Mouse (Mus musculus): ENCODE measurements around the gene Cdk18. TPM values are rescaled to one million over a fixed set of nuclear protein-coding genes. Genes with fewer than 3 reads are reported as not detected.

The Cdk18 gene
- polyA plus RNA-seq, 1 experiment from 2014 or later: 9.3 TPM

GRCm38 (mm10) chr1:132141166-132141565 is 1.7 kb upstream of the Cdk18 start:
- WGBS: 41% methylated on average over 2 of the region's 2 CpGs

DNA sequence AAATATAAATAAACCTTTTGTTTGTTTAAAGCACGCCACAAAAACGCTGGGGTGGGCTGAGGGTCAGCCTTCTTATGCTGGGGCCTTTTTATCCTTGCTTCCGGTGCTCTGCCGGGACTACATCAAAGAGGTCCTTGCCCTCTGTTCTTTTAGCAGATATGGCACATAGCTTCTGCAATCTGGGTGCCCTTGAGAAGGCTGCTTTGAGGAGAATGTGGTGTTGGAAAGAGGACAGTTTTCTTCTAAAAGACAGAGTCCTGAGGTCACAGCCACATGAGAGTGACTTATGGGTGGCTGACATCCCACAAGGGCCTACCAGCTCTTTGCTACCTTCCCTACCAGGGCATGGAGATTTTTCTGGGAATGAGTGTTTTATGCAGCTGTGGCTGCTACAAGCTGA is 1.1 kb upstream of the Cdk18 start:
- Histone ChIP-seq H3K4me2 (replicated peaks; ENCODE audit: low read depth, low read length) (no peak overlapping the region), H3K9ac (replicated peaks; ENCODE audit: low read length) (no peak overlapping the region), H3K27ac (ENCODE audit: low read length) (no peak overlapping the region), H3K4me1 (ENCODE audit: insufficient read depth, low read length) (peaks cover 24% of the 10 kb centered on the region), H3K27me3 (ENCODE audit: insufficient read depth, low read length) (no peaks in the 10 kb centered on the region; the same call in 1 of the 2 replicates), H3K9me3 (ENCODE audit: low read length) (no peaks in the 10 kb centered on the region), H3K36me3 (ENCODE audit: insufficient read depth, low read length) (no peaks in the 10 kb centered on the region), H3K4me3 (ENCODE audit: low read length) (no peak overlapping the region)
- 22% methylated on average over 4 of the region's 4 CpGs for WGBS
- no peak for ATAC-seq (ENCODE audit: low FRiP score, low TSS enrichment)

More at GRCm38 (mm10) chr1:132141166-132141565, 1.7 kb upstream of the Cdk18 start:
- no peaks in the 10 kb centered on the region for H3K9me3 ChIP-seq (ENCODE audit: low read length)
- H3K27me3 ChIP-seq (ENCODE audit: insufficient read depth, low read length): no peaks in the 10 kb centered on the region; the same call in 1 of the 2 replicates
- H3K36me3 ChIP-seq (ENCODE audit: insufficient read depth, low read length): no peaks in the 10 kb centered on the region
- no peak overlapping the region for H3K4me2 ChIP-seq (replicated peaks; ENCODE audit: low read depth, low read length)
- H3K9ac ChIP-seq (replicated peaks; ENCODE audit: low read length): no peak overlapping the region
- H3K27ac ChIP-seq (ENCODE audit: low read length): no peak overlapping the region
- no peak for ATAC-seq (ENCODE audit: low FRiP score, low TSS enrichment)
- peaks cover 26% of the 10 kb centered on the region for H3K4me1 ChIP-seq (ENCODE audit: insufficient read depth, low read length)
- H3K4me3 ChIP-seq (ENCODE audit: low read length): no peak overlapping the region

- peaks cover 24% of the 10 kb centered on the region for H3K4me1 ChIP-seq (ENCODE audit: insufficient read depth, low read length)
- H3K27ac ChIP-seq (ENCODE audit: low read length): no peak overlapping the region
- H3K9ac ChIP-seq (replicated peaks; ENCODE audit: low read length): no peak overlapping the region; the same call in 1 of the 2 replicates
- no peaks in the 10 kb centered on the region for H3K36me3 ChIP-seq (ENCODE audit: insufficient read depth, low read length)
- no peaks in the 10 kb centered on the region; the same call in 1 of the 2 replicates for H3K27me3 ChIP-seq (ENCODE audit: insufficient read depth, low read length)
- no peak overlapping the region for H3K4me3 ChIP-seq (ENCODE audit: low read length)
- ATAC-seq (ENCODE audit: low FRiP score, low TSS enrichment): no peak
- H3K4me2 ChIP-seq (replicated peaks; ENCODE audit: low read depth, low read length): peak overlapping the region; percentile 98; the same call in 1 of the 2 replicates
- WGBS: 48% methylated on average over 10 of the region's 10 CpGs
- H3K9me3 ChIP-seq (ENCODE audit: low read length): no peaks in the 10 kb centered on the region
Measured at GRCm38 (mm10) chr1:132140171-132140570, 687 bp upstream of the Cdk18 start.

DNA sequence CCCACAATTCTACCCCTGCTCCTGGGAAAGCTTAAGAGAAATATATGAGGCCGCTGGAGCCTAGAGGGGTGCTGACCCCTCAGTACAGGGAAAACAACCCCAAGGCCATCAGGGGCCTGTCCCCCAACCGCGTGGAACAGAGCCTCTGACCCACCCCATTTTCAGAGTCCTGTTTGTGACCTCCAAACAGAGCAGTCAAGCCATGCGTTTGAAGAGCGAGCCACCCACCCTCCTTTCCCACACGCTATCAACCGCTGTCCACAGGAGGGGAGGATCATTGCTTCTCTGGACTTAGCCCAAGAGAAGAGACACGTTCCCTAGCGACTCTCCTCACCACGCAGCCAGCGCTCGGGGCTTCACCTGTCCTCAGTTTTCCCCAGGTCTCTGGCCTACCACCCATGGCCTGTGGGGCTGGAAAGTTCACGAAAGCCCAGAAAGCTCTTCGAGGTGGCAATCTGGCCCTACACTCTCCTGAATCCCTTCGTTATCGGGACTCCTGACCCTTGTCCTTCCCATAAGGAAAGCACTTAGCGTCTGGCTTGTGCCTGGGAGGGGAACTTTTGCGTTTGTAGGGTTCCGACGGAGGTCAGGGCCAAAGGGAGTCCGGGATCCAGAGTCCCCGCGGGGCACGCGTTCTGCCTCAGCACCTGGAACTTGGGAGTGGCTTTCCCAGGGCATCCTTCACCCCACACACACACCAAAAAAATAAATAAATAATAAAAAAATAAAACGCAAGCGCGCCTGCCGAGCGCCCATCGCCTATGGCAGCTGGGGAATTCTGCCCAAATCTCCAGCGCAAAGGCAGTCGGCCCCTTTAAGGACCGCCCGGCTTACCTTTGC is 688 bp downstream of the Cdk18 start:
- Histone ChIP-seq H3K9ac (replicated peaks; ENCODE audit: low read length) (peak overlapping the region; percentile 82), H3K9me3 (ENCODE audit: low read length) (no peaks in the 10 kb centered on the region), H3K27ac (ENCODE audit: low read length) (peak overlapping the region; percentile 57; the same call in 1 of the 2 replicates), H3K4me2 (replicated peaks; ENCODE audit: low read depth, low read length) (peak overlapping the region; percentile 98), H3K36me3 (ENCODE audit: insufficient read depth, low read length) (no peaks in the 10 kb centered on the region), H3K4me3 (ENCODE audit: low read length) (peak overlapping the region; percentile 77), H3K27me3 (ENCODE audit: insufficient read depth, low read length) (no peaks in the 10 kb centered on the region; the same call in 1 of the 2 replicates), H3K4me1 (ENCODE audit: insufficient read depth, low read length) (peaks cover 27% of the 10 kb centered on the region)
- 3% methylated on average over 35 of the region's 35 CpGs for WGBS
- no peak for ATAC-seq (ENCODE audit: low FRiP score, low TSS enrichment)

- 49% methylated on average over 9 of the region's 9 CpGs for WGBS
- peak overlapping the region; percentile 77 for H3K4me3 ChIP-seq (ENCODE audit: low read length)
- H3K27me3 ChIP-seq (ENCODE audit: insufficient read depth, low read length): no peaks in the 10 kb centered on the region; the same call in 1 of the 2 replicates
- peaks cover 34% of the 10 kb centered on the region for H3K4me1 ChIP-seq (ENCODE audit: insufficient read depth, low read length)
- H3K27ac ChIP-seq (ENCODE audit: low read length): no peak overlapping the region
- ATAC-seq (ENCODE audit: low FRiP score, low TSS enrichment): no peak
- H3K9me3 ChIP-seq (ENCODE audit: low read length): no peaks in the 10 kb centered on the region
- H3K9ac ChIP-seq (replicated peaks; ENCODE audit: low read length): peak overlapping the region; percentile 82
- H3K36me3 ChIP-seq (ENCODE audit: insufficient read depth, low read length): no peaks in the 10 kb centered on the region
- peak overlapping the region; percentile 98 for H3K4me2 ChIP-seq (replicated peaks; ENCODE audit: low read depth, low read length)
Measured at GRCm38 (mm10) chr1:132137935-132138575, 1.4 kb downstream of the Cdk18 start.

GRCm38 (mm10) chr1:132136847-132137246 is 2.6 kb downstream of the Cdk18 start:
- H3K4me2 ChIP-seq (replicated peaks; ENCODE audit: low read depth, low read length): no peak overlapping the region
- no peak overlapping the region for H3K9ac ChIP-seq (replicated peaks; ENCODE audit: low read length)
- no peaks in the 10 kb centered on the region for H3K36me3 ChIP-seq (ENCODE audit: insufficient read depth, low read length)
- H3K9me3 ChIP-seq (ENCODE audit: low read length): no peaks in the 10 kb centered on the region
- no peak overlapping the region for H3K4me3 ChIP-seq (ENCODE audit: low read length)
- H3K27ac ChIP-seq (ENCODE audit: low read length): no peak overlapping the region
- H3K27me3 ChIP-seq (ENCODE audit: insufficient read depth, low read length): no peaks in the 10 kb centered on the region; the same call in 1 of the 2 replicates
- peaks cover 38% of the 10 kb centered on the region for H3K4me1 ChIP-seq (ENCODE audit: insufficient read depth, low read length)
- peak; percentile 8; the same call in 1 of the 2 replicates for ATAC-seq (ENCODE audit: low FRiP score, low TSS enrichment)
- WGBS: 91% methylated on average over 3 of the region's 3 CpGs

DNA sequence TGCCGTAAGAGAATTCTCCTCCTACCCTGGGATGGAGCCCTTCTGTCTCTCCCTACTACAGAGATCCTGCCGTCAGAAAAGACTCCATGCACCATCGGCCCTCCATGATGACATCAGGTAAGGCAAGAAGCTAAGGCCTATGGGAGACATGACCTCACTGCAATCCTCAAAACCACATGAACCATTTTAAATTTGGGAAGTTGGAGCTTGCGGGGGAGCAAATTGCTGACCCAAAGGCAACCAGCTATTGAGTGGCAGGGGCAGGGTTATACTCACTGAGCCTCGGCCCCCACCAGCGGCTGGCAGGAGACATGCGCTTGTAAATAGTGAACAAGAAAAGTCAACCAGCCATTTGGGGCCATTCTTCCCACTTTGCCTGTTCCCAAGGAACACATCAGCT is 3.9 kb downstream of the Cdk18 start:
- 78% methylated on average over 7 of the region's 7 CpGs for WGBS
- Histone ChIP-seq H3K9ac (replicated peaks; ENCODE audit: low read length) (no peak overlapping the region), H3K9me3 (ENCODE audit: low read length) (no peaks in the 10 kb centered on the region), H3K36me3 (ENCODE audit: insufficient read depth, low read length) (no peaks in the 10 kb centered on the region), H3K27ac (ENCODE audit: low read length) (no peak overlapping the region), H3K4me3 (ENCODE audit: low read length) (no peak overlapping the region), H3K4me2 (replicated peaks; ENCODE audit: low read depth, low read length) (no peak overlapping the region), H3K27me3 (ENCODE audit: insufficient read depth, low read length) (no peaks in the 10 kb centered on the region; the same call in 1 of the 2 replicates), H3K4me1 (ENCODE audit: insufficient read depth, low read length) (peaks cover 38% of the 10 kb centered on the region)
- ATAC-seq (ENCODE audit: low FRiP score, low TSS enrichment): no peak

DNA sequence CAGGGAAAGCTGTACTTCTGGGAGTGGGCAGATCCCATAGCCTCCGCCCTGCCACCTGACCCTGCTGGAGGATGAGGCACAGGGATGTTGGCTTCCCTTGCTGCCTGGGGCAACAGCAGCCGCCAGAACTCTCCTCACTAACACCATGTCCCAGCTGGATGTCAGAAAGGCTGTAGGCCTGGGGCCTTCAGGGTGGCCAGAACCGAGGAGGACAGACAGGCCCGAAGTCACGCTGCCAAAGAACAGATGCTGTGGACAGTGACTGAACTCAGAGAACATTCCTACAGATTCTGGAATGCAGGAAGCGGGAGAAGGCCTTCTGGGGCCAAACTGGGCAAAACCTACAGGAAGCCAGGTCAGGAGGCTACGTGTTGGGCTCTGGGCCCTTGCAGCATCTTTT is 11.2 kb downstream of the Cdk18 start:
- Histone ChIP-seq H3K36me3 (ENCODE audit: insufficient read depth, low read length) (no peaks in the 10 kb centered on the region), H3K4me2 (replicated peaks; ENCODE audit: low read depth, low read length) (no peak overlapping the region), H3K27me3 (ENCODE audit: insufficient read depth, low read length) (no peaks in the 10 kb centered on the region), H3K4me3 (ENCODE audit: low read length) (no peak overlapping the region), H3K4me1 (ENCODE audit: insufficient read depth, low read length) (peaks cover 45% of the 10 kb centered on the region), H3K9ac (replicated peaks; ENCODE audit: low read length) (peak overlapping the region; percentile 5; the same call in 1 of the 2 replicates), H3K27ac (ENCODE audit: low read length) (peak overlapping the region; percentile 44), H3K9me3 (ENCODE audit: low read length) (no peaks in the 10 kb centered on the region)
- WGBS: 47% methylated on average over 7 of the region's 7 CpGs
- peak; percentile 28; the same call in 1 of the 2 replicates for ATAC-seq (ENCODE audit: low FRiP score, low TSS enrichment)

GRCm38 (mm10) chr1:132125803-132126405 is 13.6 kb downstream of the Cdk18 start:
- H3K27ac ChIP-seq (ENCODE audit: low read length): peak overlapping the region; percentile 82
- no peaks in the 10 kb centered on the region for H3K36me3 ChIP-seq (ENCODE audit: insufficient read depth, low read length)
- 51% methylated on average over 6 of the region's 6 CpGs for WGBS
- no peaks in the 10 kb centered on the region for H3K9me3 ChIP-seq (ENCODE audit: low read length)
- H3K27me3 ChIP-seq (ENCODE audit: insufficient read depth, low read length): no peaks in the 10 kb centered on the region
- H3K9ac ChIP-seq (replicated peaks; ENCODE audit: low read length): peak overlapping the region; percentile 46
- no peak overlapping the region for H3K4me3 ChIP-seq (ENCODE audit: low read length)
- ATAC-seq (ENCODE audit: low FRiP score, low TSS enrichment): peak; percentile 16; the same call in 1 of the 2 replicates
- peaks cover 39% of the 10 kb centered on the region for H3K4me1 ChIP-seq (ENCODE audit: insufficient read depth, low read length)
- H3K4me2 ChIP-seq (replicated peaks; ENCODE audit: low read depth, low read length): no peak overlapping the region
